Comparison of ENCODE assay signal across 19 mouse cellular contexts in the genomic region with DNA sequence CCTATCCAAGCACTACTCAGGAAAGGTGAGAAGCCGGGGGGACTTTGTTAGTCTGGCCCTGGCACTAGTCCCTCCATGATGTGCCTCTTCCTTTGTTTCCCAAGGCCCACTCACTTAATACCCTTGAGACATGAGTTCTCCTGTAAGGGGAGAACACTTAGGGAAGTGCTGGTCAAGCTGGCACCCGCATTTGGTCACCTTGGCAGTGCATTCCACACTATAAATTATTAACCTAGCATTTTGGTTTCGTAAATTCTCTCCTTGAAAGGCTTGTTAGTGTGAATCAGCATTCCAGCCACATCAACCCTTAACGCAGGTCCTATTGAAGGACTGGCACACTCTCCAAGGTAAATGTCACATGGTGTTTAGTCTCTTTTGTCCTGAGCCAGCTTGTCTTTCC. TPM values are rescaled to one million over a fixed set of nuclear protein-coding genes. Genes with fewer than 3 reads are reported as not detected.
DNase-seq lines count a peak whose midpoint lies in the region; ATAC-seq and TF ChIP-seq lines count a peak whose summit lies in the region.
"Had no signal": no experiment of that assay in that cellular context is flagged by ENCODE, and none has a peak within 500 bp of the region (broad histone marks: within the 10 kb centered on the region; RNA-seq: fewer than 3 reads in every experiment).

No protein-coding gene starts in this region.

- 0 out of 2 replicates have a peak, but pooled peaks have one; percentile 13 for ATAC-seq in kidney, postnatal 0 days (replicated peaks; ENCODE audit: low FRiP score, low read depth)
- peak; percentile 85 for ATAC-seq in lung, postnatal 0 days
- ATAC-seq in monocyte, adult 5-6 weeks (replicated peaks; ENCODE audit: insufficient number of reproducible peaks, low FRiP score, low TSS enrichment, poor library complexity, severe bottlenecking), result no peak
- ATAC-seq: forebrain, embryonic 14.5 days; midbrain, embryonic 13.5 days had no signal

- no peak for TF ChIP-seq CTCF in heart, adult 2 months (IDR thresholded peaks at IDR 0.05)
- TF ChIP-seq CTCF in kidney, postnatal 0 days (IDR thresholded peaks at IDR 0.05; ENCODE audit: low read depth), result no peak
- TF ChIP-seq CTCF in lung, postnatal 0 days (IDR thresholded peaks at IDR 0.05), result no peak

- peaks cover 6% of the 10 kb centered on the region for H3K36me3 ChIP-seq in heart, adult 2 months (ENCODE audit: control insufficient read depth, insufficient read depth, low read length)
- no peaks in the 10 kb centered on the region for H3K36me3 ChIP-seq in kidney, postnatal 0 days (ENCODE audit: insufficient read depth, low read length)
- no peaks in the 10 kb centered on the region for H3K36me3 ChIP-seq in lung, postnatal 0 days (ENCODE audit: insufficient read depth, low read length)
- H3K36me3 ChIP-seq: embryonic facial prominence, embryonic 12.5 days; hindbrain, embryonic 12.5 days; midbrain, embryonic 13.5 days; neural tube, embryonic 13.5 days had no signal

- intact Hi-C loops in heart, adult 2 months (cut with DNase I), result loop anchor here (2.0 kb wide), 1 partner anchor 15 kb away; no protein-coding TSS in a partner anchor

- no peaks in the 10 kb centered on the region for H3K27me3 ChIP-seq in heart, adult 2 months (ENCODE audit: control insufficient read depth, insufficient read depth, low read length)
- H3K27me3 ChIP-seq in kidney, postnatal 0 days (ENCODE audit: insufficient read depth, low read length), result no peaks in the 10 kb centered on the region
- H3K27me3 ChIP-seq in lung, postnatal 0 days (replicated peaks; ENCODE audit: insufficient read depth, low read length), result no peaks in the 10 kb centered on the region
- H3K27me3 ChIP-seq: CH12.LX; embryonic facial prominence, embryonic 12.5 days; hindbrain, embryonic 12.5 days; midbrain, embryonic 13.5 days; neural tube, embryonic 13.5 days had no signal

- 93% methylated on average over 4 of the region's 4 CpGs for WGBS in heart, adult 2 months
- 65% methylated on average over 4 of the region's 4 CpGs for WGBS in kidney, postnatal 0 days
- WGBS in lung, postnatal 0 days, result 64% methylated on average over 4 of the region's 4 CpGs

- TF ChIP-seq POLR2A in heart, adult 2 months (IDR thresholded peaks at IDR 0.05; ENCODE audit: insufficient read depth, low read depth, low read length), result no peak

- H3K79me2 ChIP-seq in heart, adult 2 months (replicated peaks; ENCODE audit: control insufficient read depth, insufficient read depth, low read length), result no peaks in the 10 kb centered on the region

- no peak overlapping the region for H3K4me3 ChIP-seq in heart, adult 2 months
- H3K4me3 ChIP-seq in brown adipose tissue, adult 24 weeks (ENCODE audit: insufficient read depth, low read depth, low read length), result no peak overlapping the region
- H3K4me3 ChIP-seq in kidney, postnatal 0 days (replicated peaks; ENCODE audit: low read depth, low read length), result no peak overlapping the region
- H3K4me3 ChIP-seq in lung, postnatal 0 days (ENCODE audit: low read depth, low read length), result no peak overlapping the region
- H3K4me3 ChIP-seq: embryonic facial prominence, embryonic 12.5 days; erythroblast, embryonic 14.5 days; hindbrain, embryonic 12.5 days; midbrain, embryonic 13.5 days; neural tube, embryonic 13.5 days had no signal

- TF ChIP-seq EP300 in heart, adult 2 months (IDR thresholded peaks at IDR 0.05; ENCODE audit: insufficient read depth, low read depth, low read length), result no peak
- TF ChIP-seq EP300 in lung, postnatal 0 days (IDR thresholded peaks at IDR 0.05), result peak; percentile 77

- H3K4me2 ChIP-seq in kidney, postnatal 0 days (ENCODE audit: low read length), result no peak overlapping the region
- no peak overlapping the region for H3K4me2 ChIP-seq in lung, postnatal 0 days (replicated peaks; ENCODE audit: low read depth, low read length)
- H3K4me2 ChIP-seq: embryonic facial prominence, embryonic 12.5 days; heart, embryonic 11.5 days; hindbrain, embryonic 12.5 days; midbrain, embryonic 13.5 days; neural tube, embryonic 13.5 days had no signal

- no peak overlapping the region for H3K9ac ChIP-seq in heart, adult 2 months (ENCODE audit: low read depth, low read length)
- H3K9ac ChIP-seq in kidney, postnatal 0 days (ENCODE audit: low read depth, low read length), result no peak overlapping the region
- no peak overlapping the region for H3K9ac ChIP-seq in lung, postnatal 0 days (replicated peaks; ENCODE audit: low read depth)
- H3K9ac ChIP-seq: embryonic facial prominence, embryonic 12.5 days; hindbrain, embryonic 12.5 days; midbrain, embryonic 13.5 days; neural tube, embryonic 13.5 days had no signal

- H3K27ac ChIP-seq in heart, adult 2 months, result peak overlapping the region; percentile 29
- H3K27ac ChIP-seq in brown adipose tissue, adult 24 weeks (replicated peaks; ENCODE audit: low read depth, low read length), result 0 out of 2 replicates have a peak overlapping the region, but pooled peaks have one; percentile 29
- H3K27ac ChIP-seq in kidney, postnatal 0 days, result no peak overlapping the region
- H3K27ac ChIP-seq in lung, postnatal 0 days (ENCODE audit: low read length), result no peak overlapping the region
- H3K27ac ChIP-seq: embryonic facial prominence, embryonic 12.5 days; hindbrain, embryonic 12.5 days; midbrain, embryonic 13.5 days; neural tube, embryonic 13.5 days had no signal

- H3K9me3 ChIP-seq in kidney, postnatal 0 days (replicated peaks; ENCODE audit: low read length), result no peaks in the 10 kb centered on the region
- H3K9me3 ChIP-seq in lung, postnatal 0 days (ENCODE audit: low read length), result no peaks in the 10 kb centered on the region
- H3K9me3 ChIP-seq: embryonic facial prominence, embryonic 12.5 days; hindbrain, embryonic 12.5 days; midbrain, embryonic 13.5 days; neural tube, embryonic 13.5 days had no signal

- H3K4me1 ChIP-seq in heart, adult 2 months (ENCODE audit: control insufficient read depth, insufficient read depth, low read length), result peaks cover 20% of the 10 kb centered on the region
- H3K4me1 ChIP-seq in brown adipose tissue, adult 24 weeks (ENCODE audit: control insufficient read depth, insufficient read depth, insufficient read length, low read length), result peaks cover 33% of the 10 kb centered on the region; the same call in 1 of the 2 replicates
- no peaks in the 10 kb centered on the region; the same call in 1 of the 2 replicates for H3K4me1 ChIP-seq in kidney, postnatal 0 days (replicated peaks; ENCODE audit: insufficient read depth, low read length)
- H3K4me1 ChIP-seq in lung, postnatal 0 days (ENCODE audit: insufficient read depth, low read depth, low read length), result no peaks in the 10 kb centered on the region
- H3K4me1 ChIP-seq: hindbrain, embryonic 12.5 days; midbrain, embryonic 13.5 days had no signal

- DNase-seq in heart, adult 2 months, result no peak
- no peak for DNase-seq in heart, adult 8-10 months (ENCODE audit: low spot score)
- DNase-seq in kidney, postnatal 0 days (ENCODE audit: low spot score), result no peak
- peak; percentile 63 for DNase-seq in lung, postnatal 0 days (ENCODE audit: low spot score)
- no peak for DNase-seq in cerebellum, postnatal 14 days
- DNase-seq: cerebellum, adult 8-10 months; gastrocnemius, postnatal 36 days; heart, postnatal 10 days; thymus, postnatal 25 days had no signal

RNA-seq across cellular contexts. Expression of a gene that starts 35.9 kb away (rescaled TPM):
- 100 to 1,000 TPM; 134 to 187 TPM for total RNA-seq in heart, adult 2 months (2021)
- polyA plus RNA-seq in heart, adult 2 months (2012; rRNA removed), result 51.7 and 59.3 TPM in 2 replicates
- total RNA-seq in heart, adult 8-10 months (2022), result 100 to 1,000 TPM; 121 to 178 (median 130) TPM
- polyA plus RNA-seq in brown adipose tissue, adult 24 weeks (2012; ENCODE audit: insufficient read depth, insufficient read length, missing spikeins), result 46.7 and 49.3 TPM in 2 replicates
- 1.6 and 1.9 TPM in 2 replicates for polyA plus RNA-seq in kidney, postnatal 0 days (2015; fragmentation: Nextera tagmentation; extraction: Ambion mirVana)
- polyA plus RNA-seq in lung, postnatal 0 days (2015; fragmentation: Nextera tagmentation; extraction: Ambion mirVana), result 27.8 and 34.0 TPM in 2 replicates
- 292 to 373 TPM (median 293 TPM) in 3 replicates for total RNA-seq in monocyte, adult 5-6 weeks (2017)

Comparison
In these comparisons a context has a peak if more than half of its experiments do, and no peak if none do; other contexts are left out.
1. H3K27ac ChIP-seq: peak in heart, adult 2 months (single experiment) and brown adipose tissue, adult 24 weeks (single experiment); none in kidney, postnatal 0 days (single experiment) and lung, postnatal 0 days (single experiment).